Mouse (Mus musculus) liver, embryonic 11.5 days (tissue): ENCODE measurements around the gene Mkrn2os. TPM values are rescaled to one million over a fixed set of nuclear protein-coding genes. Genes with fewer than 3 reads are reported as not detected.

Source experiments
- ATAC-seq: fragments of 200-750 bp; cut with Nextera tagmentation; replicated peaks from 2 replicates; pipeline ENCODE4 v1.8.0; 2017; ENCODE audit warnings: moderate number of reproducible peaks, mild to moderate bottlenecking, moderate TSS enrichment, moderate library complexity; ENCODE audit not compliant: low FRiP score
- DNase-seq: peaks from one replicate; pipeline ENCODE4 v3.0.0-alpha.2; 2017; ENCODE audit warnings: low spot score
- H3K27ac ChIP-seq: fragments of 300-500 bp; sonication (generic); 2 replicates; pipeline ENCODE4 v1.5.1; 2014; ENCODE audit warnings: mild to moderate bottlenecking, low read depth, low read length, control low read depth
- H3K27me3 ChIP-seq: fragments of 300-500 bp; sonication (generic); replicated peaks from 2 replicates; pipeline ENCODE4 v1.6.1; 2014; ENCODE audit warnings: low read length, mixed read lengths; ENCODE audit not compliant: control insufficient read depth, insufficient read depth
- H3K36me3 ChIP-seq: fragments of 300-500 bp; sonication (generic); 2 replicates; pipeline ENCODE4 v1.6.1; 2014; ENCODE audit warnings: mild to moderate bottlenecking, low read length, moderate library complexity, mixed read lengths; ENCODE audit not compliant: control insufficient read depth, insufficient read depth
- H3K4me1 ChIP-seq: fragments of 300-500 bp; sonication (generic); replicated peaks from 2 replicates; pipeline ENCODE4 v1.6.1; 2014; ENCODE audit warnings: low read length, mixed read lengths; ENCODE audit not compliant: control insufficient read depth, insufficient read depth
- H3K4me2 ChIP-seq: fragments of 300-500 bp; sonication (generic); 2 replicates; pipeline ENCODE4 v1.6.1; 2014; ENCODE audit warnings: mild to moderate bottlenecking, control low read depth, moderate library complexity
- H3K4me3 ChIP-seq: fragments of 300-500 bp; sonication (generic); 2 replicates; pipeline ENCODE4 v1.5.1; 2014; ENCODE audit warnings: low read depth, low read length, control low read depth
- H3K9ac ChIP-seq: fragments of 300-500 bp; sonication (generic); 2 replicates; pipeline ENCODE4 v1.6.1; 2014; ENCODE audit warnings: low read depth, low read length, control low read depth
- H3K9me3 ChIP-seq: fragments of 300-500 bp; sonication (generic); 2 replicates; pipeline ENCODE4 v1.6.1; 2016; ENCODE audit warnings: low read length, inconsistent platforms, mixed read lengths; ENCODE audit not compliant: control insufficient read depth
- WGBS: fragments of 180-500 bp; shearing (Covaris S2); extraction: QIAGEN DNeasy Blood & Tissue Kit; methylation state at CpG from one replicate; pipeline ENCODE4 v1.1.7; 2014; 5-methylcytosine and 5-hydroxymethylcytosine counted together
- polyA plus RNA-seq: library from polyadenylated mRNA; unstranded; fragments of >200 nt; fragmentation: Nextera tagmentation; extraction: Ambion mirVana; gene quantifications from 2 replicates; pipeline ENCODE4 v1.2.1, GENCODE M21; 2014

Gene Mkrn2os
- polyA plus RNA-seq, 1 experiment from 2014 or later: 6.3 TPM

GRCm38 (mm10) chr6:115610301-115610700 lies 17.9 kb upstream of the Mkrn2os start:
- DNase-seq (no peak), ATAC-seq (no peak)
- no peak overlapping the region for H3K4me3 ChIP-seq
- no peaks in the 10 kb centered on the region for H3K4me1 ChIP-seq
- no peak overlapping the region for H3K4me2 ChIP-seq
- H3K27ac ChIP-seq: no peak overlapping the region
- H3K9me3 ChIP-seq: no peaks in the 10 kb centered on the region
- peaks cover 33% of the 10 kb centered on the region for H3K36me3 ChIP-seq
- 97% methylated on average over 5 of the region's 5 CpGs for WGBS
- no peaks in the 10 kb centered on the region for H3K27me3 ChIP-seq
- H3K9ac ChIP-seq: no peak overlapping the region

GRCm38 (mm10) chr6:115609121-115609520 lies 16.7 kb upstream of the Mkrn2os start:
- H3K9me3 ChIP-seq: no peaks in the 10 kb centered on the region
- no peaks in the 10 kb centered on the region for H3K4me1 ChIP-seq
- no peak overlapping the region for H3K27ac ChIP-seq
- no peak overlapping the region for H3K4me3 ChIP-seq
- no peak for DNase-seq
- H3K27me3 ChIP-seq: no peaks in the 10 kb centered on the region
- no peak overlapping the region for H3K9ac ChIP-seq
- no peak overlapping the region for H3K4me2 ChIP-seq
- H3K36me3 ChIP-seq: peaks cover 25% of the 10 kb centered on the region
- WGBS: 63% methylated on average over 3 of the region's 3 CpGs
- ATAC-seq: no peak

- ATAC-seq: no peak
- H3K4me1 ChIP-seq: peaks cover 8% of the 10 kb centered on the region
- H3K9ac ChIP-seq: no peak overlapping the region
- no peak overlapping the region for H3K27ac ChIP-seq
- no peaks in the 10 kb centered on the region for H3K27me3 ChIP-seq
- no peak overlapping the region for H3K4me2 ChIP-seq
- no peak for DNase-seq
- H3K4me3 ChIP-seq: no peak overlapping the region
- peaks cover 19% of the 10 kb centered on the region for H3K36me3 ChIP-seq
- H3K9me3 ChIP-seq: no peaks in the 10 kb centered on the region
- 83% methylated on average over 4 of the region's 4 CpGs for WGBS
These were observed 15.1 kb upstream of the Mkrn2os start for GRCm38 (mm10) chr6:115607429-115607828.

GRCm38 (mm10) chr6:115606461-115606860 lies 14.1 kb upstream of the Mkrn2os start:
- Histone ChIP-seq H3K4me2 (no peak overlapping the region), H3K4me3 (no peak overlapping the region), H3K36me3 (peaks cover 19% of the 10 kb centered on the region), H3K27me3 (no peaks in the 10 kb centered on the region), H3K4me1 (peaks cover 8% of the 10 kb centered on the region), H3K27ac (no peak overlapping the region), H3K9ac (no peak overlapping the region), H3K9me3 (no peaks in the 10 kb centered on the region)
- DNase-seq: no peak
- 74% methylated on average over 1 of the region's 1 CpGs for WGBS
- no peak for ATAC-seq

GRCm38 (mm10) chr6:115601715-115602523 lies 9.5 kb upstream of the Mkrn2os start, which contains the start of gene Mkrn2:
Gene Mkrn2 (plus strand): TSS chr6:115601902.
- Histone ChIP-seq H3K9me3 (no peaks in the 10 kb centered on the region), H3K4me2 (peak within 1 kb of the TSS; percentile 76), H3K27ac (peak within 1 kb of the TSS; percentile 62), H3K9ac (peak within 1 kb of the TSS; percentile 74), H3K36me3 (peaks cover 3% of the 10 kb centered on the region; the same call in 1 of the 2 replicates), H3K4me1 (peaks cover 8% of the 10 kb centered on the region), H3K27me3 (no peaks in the 10 kb centered on the region), H3K4me3 (peak within 1 kb of the TSS; percentile 74)
- DNase-seq (peak; percentile 90), ATAC-seq (peak; percentile 94)
- WGBS: under 1% methylated on average over 53 of the region's 61 CpGs

GRCm38 (mm10) chr6:115601322-115601714 lies 8.9 kb upstream of the Mkrn2os start:
- H3K4me1 ChIP-seq: peaks cover 8% of the 10 kb centered on the region
- peaks cover 3% of the 10 kb centered on the region; the same call in 1 of the 2 replicates for H3K36me3 ChIP-seq
- ATAC-seq (no peak), DNase-seq (no peak)
- H3K4me2 ChIP-seq: peak overlapping the region; percentile 44
- H3K27me3 ChIP-seq: no peaks in the 10 kb centered on the region
- WGBS: 67% methylated on average over 4 of the region's 4 CpGs
- no peak overlapping the region for H3K27ac ChIP-seq
- H3K9ac ChIP-seq: no peak overlapping the region
- H3K9me3 ChIP-seq: no peaks in the 10 kb centered on the region
- peak overlapping the region; percentile 74; the same call in 1 of the 2 replicates for H3K4me3 ChIP-seq

- H3K36me3 ChIP-seq: no peaks in the 10 kb centered on the region
- no peak overlapping the region for H3K27ac ChIP-seq
- H3K9ac ChIP-seq: no peak overlapping the region
- no peak overlapping the region for H3K4me2 ChIP-seq
- no peaks in the 10 kb centered on the region for H3K4me1 ChIP-seq
- ATAC-seq (no peak), DNase-seq (no peak)
- no peaks in the 10 kb centered on the region for H3K9me3 ChIP-seq
- no peak overlapping the region for H3K4me3 ChIP-seq
- WGBS: 61% methylated on average over 3 of the region's 3 CpGs
- H3K27me3 ChIP-seq: no peaks in the 10 kb centered on the region; the same call in 1 of the 2 replicates
These were observed 3.3 kb upstream of the Mkrn2os start for GRCm38 (mm10) chr6:115595667-115596066.

GRCm38 (mm10) chr6:115594463-115594862 lies 2.1 kb upstream of the Mkrn2os start:
- H3K36me3 ChIP-seq: no peaks in the 10 kb centered on the region
- no peaks in the 10 kb centered on the region; the same call in 1 of the 2 replicates for H3K27me3 ChIP-seq
- H3K9ac ChIP-seq: no peak overlapping the region
- H3K9me3 ChIP-seq: no peaks in the 10 kb centered on the region
- no peaks in the 10 kb centered on the region for H3K4me1 ChIP-seq
- ATAC-seq: no peak
- H3K27ac ChIP-seq: no peak overlapping the region
- no peak for DNase-seq
- no peak overlapping the region for H3K4me2 ChIP-seq
- no peak overlapping the region for H3K4me3 ChIP-seq
- WGBS: 57% methylated on average over 3 of the region's 3 CpGs

- Histone ChIP-seq H3K36me3 (no peaks in the 10 kb centered on the region), H3K4me3 (no peak overlapping the region), H3K9ac (no peak overlapping the region), H3K27ac (no peak overlapping the region), H3K27me3 (no peaks in the 10 kb centered on the region; the same call in 1 of the 2 replicates), H3K9me3 (no peaks in the 10 kb centered on the region), H3K4me1 (no peaks in the 10 kb centered on the region), H3K4me2 (no peak overlapping the region)
- ATAC-seq (no peak), DNase-seq (no peak)
- 71% methylated on average over 4 of the region's 4 CpGs for WGBS
These were observed 876 bp upstream of the Mkrn2os start for GRCm38 (mm10) chr6:115593252-115593651.
